Mouse (Mus musculus): ENCODE results near the gene Kcnk5. TPM values are rescaled to one million over a fixed set of nuclear protein-coding genes. Genes with fewer than 3 reads are reported as not detected.
A peak's percentile ranks its signal among the peaks of the same experiment; 100 is the strongest.

Kcnk5 gene
- polyA plus RNA-seq, 1 experiment from 2014 or later: 8.9 TPM

DNA sequence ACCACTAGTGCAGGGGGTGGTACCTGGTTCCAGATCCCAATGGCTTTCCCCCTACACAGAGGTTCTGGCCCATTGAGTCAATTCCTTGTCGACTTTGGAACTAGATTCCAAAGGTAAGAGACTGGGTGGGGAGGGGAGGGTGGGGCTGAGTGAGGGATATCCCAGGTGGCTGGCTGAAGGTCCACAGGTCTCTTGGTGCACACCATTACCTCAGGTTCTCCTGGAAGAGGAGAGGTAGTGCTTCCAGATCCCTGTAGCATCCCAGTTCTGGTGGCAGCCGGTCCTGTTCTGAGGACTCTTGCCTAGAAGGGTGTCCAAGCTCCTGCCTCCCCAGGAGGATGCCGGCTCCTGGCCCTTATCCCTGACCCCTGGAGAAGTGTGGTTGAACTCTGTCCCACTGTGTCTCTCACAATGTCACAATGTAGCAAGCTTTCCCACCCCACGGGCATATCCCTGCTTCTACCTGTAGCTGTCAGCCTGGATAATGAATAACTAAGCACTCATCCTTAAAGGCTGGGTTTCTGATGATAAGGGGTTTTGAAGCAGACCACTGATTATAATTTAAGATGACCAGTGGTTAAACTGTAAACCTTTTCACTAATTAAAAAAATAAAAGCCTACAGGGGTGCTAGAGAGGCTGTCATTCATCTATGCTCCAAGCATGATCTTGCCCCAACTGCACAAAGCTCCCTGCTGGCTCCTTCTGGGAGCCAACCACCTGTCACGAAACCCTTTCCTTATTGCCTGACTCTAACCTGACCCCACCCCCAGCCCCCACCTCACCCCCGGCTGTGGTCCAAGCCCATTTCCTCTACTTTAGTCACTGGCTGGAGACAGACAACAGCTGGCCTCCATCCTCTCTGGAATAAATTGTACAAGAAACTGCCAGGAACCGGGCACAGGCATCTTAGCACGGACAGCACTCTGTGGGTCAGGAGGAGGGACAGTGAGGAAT, 22.6 kb downstream of the Kcnk5 start:
- H3K27ac ChIP-seq: no peak overlapping the region
- no peaks in the 10 kb centered on the region for H3K9me3 ChIP-seq (replicated peaks)
- H3K4me2 ChIP-seq: no peak overlapping the region
- H3K36me3 ChIP-seq: peaks cover 14% of the 10 kb centered on the region
- WGBS (ENCODE audit: insufficient replicate concordance): 67% methylated on average over 8 of the region's 8 CpGs
- H3K4me3 ChIP-seq: no peak overlapping the region
- peaks cover 59% of the 10 kb centered on the region for H3K4me1 ChIP-seq
- ATAC-seq: no peak
- no peak overlapping the region for H3K9ac ChIP-seq
- H3K27me3 ChIP-seq (replicated peaks): no peaks in the 10 kb centered on the region

- Histone ChIP-seq H3K4me1 (peaks cover 55% of the 10 kb centered on the region), H3K4me2 (no peak overlapping the region), H3K27ac (no peak overlapping the region), H3K27me3 (replicated peaks) (no peaks in the 10 kb centered on the region), H3K36me3 (peaks cover 14% of the 10 kb centered on the region), H3K9me3 (replicated peaks) (no peaks in the 10 kb centered on the region), H3K9ac (no peak overlapping the region), H3K4me3 (no peak overlapping the region)
- 66% methylated on average over 10 of the region's 10 CpGs for WGBS (ENCODE audit: insufficient replicate concordance)
- ATAC-seq: no peak
Observed at GRCm38 (mm10) chr14:20157595-20157994, 24.0 kb downstream of the Kcnk5 start.

GRCm38 (mm10) chr14:20155718-20156117, 25.9 kb downstream of the Kcnk5 start:
- peaks cover 16% of the 10 kb centered on the region for H3K36me3 ChIP-seq
- no peaks in the 10 kb centered on the region for H3K9me3 ChIP-seq (replicated peaks)
- H3K4me2 ChIP-seq: no peak overlapping the region
- no peak overlapping the region for H3K9ac ChIP-seq
- H3K4me1 ChIP-seq: peaks cover 45% of the 10 kb centered on the region
- no peaks in the 10 kb centered on the region for H3K27me3 ChIP-seq (replicated peaks)
- H3K27ac ChIP-seq: no peak overlapping the region
- H3K4me3 ChIP-seq: no peak overlapping the region
- WGBS (ENCODE audit: insufficient replicate concordance): 72% methylated on average over 10 of the region's 10 CpGs
- no peak for ATAC-seq

GRCm38 (mm10) chr14:20154937-20155336, 26.7 kb downstream of the Kcnk5 start:
- WGBS (ENCODE audit: insufficient replicate concordance): 70% methylated on average over 4 of the region's 4 CpGs
- Histone ChIP-seq H3K9me3 (replicated peaks) (no peaks in the 10 kb centered on the region), H3K9ac (no peak overlapping the region), H3K4me3 (no peak overlapping the region), H3K27me3 (replicated peaks) (no peaks in the 10 kb centered on the region), H3K4me2 (no peak overlapping the region), H3K4me1 (peaks cover 44% of the 10 kb centered on the region), H3K27ac (no peak overlapping the region), H3K36me3 (peaks cover 16% of the 10 kb centered on the region)
- no peak for ATAC-seq

DNA sequence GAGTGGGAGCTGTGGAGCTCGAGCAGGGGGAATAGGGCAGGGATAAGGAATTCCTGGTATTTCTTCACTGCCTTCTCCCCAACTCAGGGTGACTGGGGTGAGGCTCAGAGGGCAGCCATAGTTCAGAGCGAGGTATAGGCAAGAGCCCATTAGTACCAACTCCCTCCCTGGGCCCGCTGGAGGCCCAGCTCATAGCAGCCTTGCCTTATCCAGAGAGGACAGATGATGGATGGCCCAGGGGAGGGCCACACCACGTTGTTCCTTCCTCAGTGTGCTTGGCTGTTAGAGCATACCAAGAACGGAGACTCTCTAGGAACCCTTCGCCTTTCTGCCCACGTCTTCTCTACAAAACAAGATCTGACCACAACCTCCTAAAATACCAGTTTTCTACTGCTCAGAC, 27.4 kb downstream of the Kcnk5 start:
- 46% methylated on average over 7 of the region's 7 CpGs for WGBS (ENCODE audit: insufficient replicate concordance)
- H3K9ac ChIP-seq: no peak overlapping the region
- H3K27ac ChIP-seq: no peak overlapping the region
- H3K4me3 ChIP-seq: no peak overlapping the region
- H3K4me2 ChIP-seq: no peak overlapping the region
- peaks cover 44% of the 10 kb centered on the region for H3K4me1 ChIP-seq
- no peaks in the 10 kb centered on the region for H3K9me3 ChIP-seq (replicated peaks)
- no peaks in the 10 kb centered on the region for H3K27me3 ChIP-seq (replicated peaks)
- H3K36me3 ChIP-seq: peaks cover 16% of the 10 kb centered on the region
- 0 out of 2 replicates have a peak, but pooled peaks have one; percentile 27 for ATAC-seq

DNA sequence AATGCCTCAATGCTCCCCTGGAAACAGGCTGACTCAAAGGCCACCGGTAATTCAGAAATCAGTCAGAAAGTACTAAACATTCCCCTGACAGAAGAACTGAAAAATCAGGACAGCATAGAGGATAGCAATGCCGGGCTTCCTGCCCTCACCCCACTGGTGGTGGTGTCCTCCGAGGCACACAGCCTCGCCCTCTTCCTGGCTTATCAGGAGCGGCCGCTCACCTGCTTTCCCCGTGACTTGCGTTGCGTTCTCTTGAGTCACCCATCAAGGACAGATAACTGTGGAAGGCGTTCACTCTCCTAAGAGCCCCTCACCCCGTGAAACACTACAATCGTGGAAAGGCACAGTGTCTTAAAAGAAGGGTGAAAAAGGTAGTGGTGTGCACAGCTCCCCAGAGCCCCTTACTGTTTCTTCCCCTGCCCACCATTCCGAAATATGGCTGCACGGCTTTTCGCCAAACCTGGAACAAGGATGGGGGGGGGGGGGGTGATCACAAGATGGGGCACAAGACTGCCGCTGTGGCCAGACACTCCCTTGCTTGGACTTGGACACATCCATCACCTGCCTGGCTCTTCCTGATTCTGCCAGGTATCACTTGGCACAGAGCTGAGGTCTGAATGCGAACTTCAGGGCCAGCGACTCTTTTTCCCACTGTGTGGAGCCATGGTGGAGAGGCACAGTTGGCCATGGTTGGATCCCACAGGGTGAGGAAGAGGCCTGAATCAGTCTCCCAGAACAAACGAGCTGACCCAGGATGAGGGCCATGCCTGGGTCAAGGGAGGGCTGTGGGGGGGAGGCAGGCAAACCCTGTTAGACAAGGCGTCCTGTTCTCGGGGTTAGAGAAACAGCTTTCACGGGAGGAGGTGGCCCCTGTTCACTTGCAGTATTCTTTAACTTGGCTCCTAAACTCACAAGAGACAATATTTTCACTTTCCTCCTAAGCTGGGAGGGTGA, 32.2 kb downstream of the Kcnk5 start:
- Histone ChIP-seq H3K4me3 (no peak overlapping the region), H3K27me3 (replicated peaks) (no peaks in the 10 kb centered on the region), H3K36me3 (peaks cover 26% of the 10 kb centered on the region), H3K4me2 (no peak overlapping the region), H3K9ac (no peak overlapping the region), H3K27ac (no peak overlapping the region), H3K4me1 (peaks cover 33% of the 10 kb centered on the region), H3K9me3 (replicated peaks) (no peaks in the 10 kb centered on the region)
- ATAC-seq: no peak
- 68% methylated on average over 22 of the region's 22 CpGs for WGBS (ENCODE audit: insufficient replicate concordance)

GRCm38 (mm10) chr14:20148514-20148913, 33.1 kb downstream of the Kcnk5 start:
- peaks cover 35% of the 10 kb centered on the region for H3K36me3 ChIP-seq
- no peak for ATAC-seq
- no peaks in the 10 kb centered on the region for H3K9me3 ChIP-seq (replicated peaks)
- no peak overlapping the region for H3K4me2 ChIP-seq
- H3K27me3 ChIP-seq (replicated peaks): no peaks in the 10 kb centered on the region
- no peak overlapping the region for H3K9ac ChIP-seq
- no peak overlapping the region for H3K27ac ChIP-seq
- WGBS (ENCODE audit: insufficient replicate concordance): 87% methylated on average over 11 of the region's 11 CpGs
- H3K4me3 ChIP-seq: no peak overlapping the region
- peaks cover 25% of the 10 kb centered on the region for H3K4me1 ChIP-seq

GRCm38 (mm10) chr14:20147854-20148253, 33.8 kb downstream of the Kcnk5 start:
- H3K27ac ChIP-seq: no peak overlapping the region
- H3K36me3 ChIP-seq: peaks cover 42% of the 10 kb centered on the region
- H3K4me1 ChIP-seq: peaks cover 22% of the 10 kb centered on the region
- no peak overlapping the region for H3K4me3 ChIP-seq
- no peak for ATAC-seq
- H3K27me3 ChIP-seq (replicated peaks): no peaks in the 10 kb centered on the region
- H3K4me2 ChIP-seq: no peak overlapping the region
- WGBS (ENCODE audit: insufficient replicate concordance): 89% methylated on average over 7 of the region's 7 CpGs
- H3K9ac ChIP-seq: no peak overlapping the region
- H3K9me3 ChIP-seq (replicated peaks): no peaks in the 10 kb centered on the region

- Histone ChIP-seq H3K9me3 (replicated peaks) (no peaks in the 10 kb centered on the region), H3K27me3 (replicated peaks) (no peaks in the 10 kb centered on the region), H3K4me1 (peaks cover 4% of the 10 kb centered on the region), H3K36me3 (peaks cover 77% of the 10 kb centered on the region), H3K27ac (no peak overlapping the region), H3K9ac (no peak overlapping the region), H3K4me2 (no peak overlapping the region), H3K4me3 (no peak overlapping the region)
- ATAC-seq: no peak
- WGBS (ENCODE audit: insufficient replicate concordance): 77% methylated on average over 4 of the region's 4 CpGs
Observed at GRCm38 (mm10) chr14:20144093-20144492, 37.5 kb downstream of the Kcnk5 start.

DNA sequence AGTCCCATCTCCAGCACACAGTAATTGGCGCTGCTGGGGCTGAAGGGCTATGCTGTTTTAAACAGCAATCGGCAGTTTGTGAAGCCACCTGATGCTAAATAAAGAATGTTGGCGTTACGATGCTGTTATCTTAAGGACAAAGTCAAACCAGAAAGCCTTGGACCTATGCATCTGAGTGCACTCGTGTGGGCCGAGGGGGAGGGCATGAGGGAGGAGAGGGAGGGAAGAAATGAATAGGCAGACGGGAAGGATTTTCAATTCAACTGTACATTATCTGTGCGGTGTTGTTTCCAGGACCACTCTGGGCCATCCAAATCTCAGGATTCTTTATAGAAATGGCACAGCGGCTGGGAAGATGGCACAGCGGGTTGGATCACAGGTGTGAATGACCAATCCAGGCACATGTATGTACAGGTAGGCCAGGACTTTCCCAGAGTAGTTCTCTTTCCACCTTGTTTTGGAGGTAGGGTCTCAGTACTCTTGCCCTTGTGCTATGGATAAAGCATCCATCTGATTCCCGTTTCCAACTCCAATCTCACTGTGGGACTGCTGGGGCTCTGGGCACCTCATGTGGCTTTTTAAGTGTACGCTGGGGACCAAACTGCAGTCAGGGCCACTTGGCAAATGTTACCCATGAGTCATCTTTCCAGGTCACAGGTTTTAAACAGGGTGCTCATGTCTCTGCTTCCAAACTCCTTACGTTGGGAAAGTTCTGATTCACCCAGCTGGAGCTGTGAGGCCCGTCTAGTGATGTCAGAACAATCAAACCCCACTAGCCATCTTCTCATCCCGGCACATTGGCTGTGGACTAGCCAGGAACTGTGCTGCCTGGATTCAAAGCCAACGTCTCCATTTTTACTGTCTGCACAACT, 42.9 kb downstream of the Kcnk5 start, which contains the start of gene Saysd1:
Saysd1 (minus strand) TSS at position 51 of the 872 bp plus-strand sequence.
- H3K9me3 ChIP-seq (replicated peaks): no peaks in the 10 kb centered on the region
- H3K36me3 ChIP-seq: peaks cover 47% of the 10 kb centered on the region
- H3K27me3 ChIP-seq (replicated peaks): no peaks in the 10 kb centered on the region
- no peak within 1 kb of the TSS for H3K27ac ChIP-seq
- no peak for ATAC-seq
- H3K9ac ChIP-seq: no peak within 1 kb of the TSS
- H3K4me3 ChIP-seq: no peak within 1 kb of the TSS
- 80% methylated on average over 16 of the region's 16 CpGs for WGBS (ENCODE audit: insufficient replicate concordance)
- H3K4me1 ChIP-seq: no peaks in the 10 kb centered on the region
- H3K4me2 ChIP-seq: no peak within 1 kb of the TSS

- no peaks in the 10 kb centered on the region for H3K27me3 ChIP-seq (replicated peaks)
- H3K36me3 ChIP-seq: peaks cover 11% of the 10 kb centered on the region
- no peak overlapping the region for H3K27ac ChIP-seq
- no peaks in the 10 kb centered on the region for H3K4me1 ChIP-seq
- WGBS (ENCODE audit: insufficient replicate concordance): 78% methylated on average over 10 of the region's 10 CpGs
- no peak for ATAC-seq
- H3K4me3 ChIP-seq: no peak overlapping the region
- H3K9me3 ChIP-seq (replicated peaks): no peaks in the 10 kb centered on the region
- no peak overlapping the region for H3K9ac ChIP-seq
- no peak overlapping the region for H3K4me2 ChIP-seq
Observed at GRCm38 (mm10) chr14:20134965-20135671, 46.5 kb downstream of the Kcnk5 start.
